Mouse (Mus musculus): ENCODE results near the gene Brip1. TPM values are rescaled to one million over a fixed set of nuclear protein-coding genes. Genes with fewer than 3 reads are reported as not detected.

The Brip1 gene
- polyA plus RNA-seq (2016; fragmentation: Nextera tagmentation; extraction: Ambion mirVana), result 7.5 and 7.7 TPM in 2 replicates

- under 1% methylated on average over 60 of the region's 60 CpGs for WGBS
- H3K4me3 ChIP-seq, result peak within 1 kb of the TSS; percentile 80
- no peaks in the 10 kb centered on the region for H3K9me3 ChIP-seq
- peak; percentile 99 for DNase-seq (ENCODE audit: low spot score)
- H3K27me3 ChIP-seq (ENCODE audit: insufficient read depth, poor library complexity, severe bottlenecking), result no peaks in the 10 kb centered on the region
- H3K4me1 ChIP-seq, result peaks cover 11% of the 10 kb centered on the region
- peaks cover 51% of the 10 kb centered on the region for H3K36me3 ChIP-seq
- H3K27ac ChIP-seq, result peak within 1 kb of the TSS; percentile 96
Observed at GRCm38 (mm10) chr11:86201037-86201786, at the start of gene Brip1. Gene Brip1, minus strand, starts transcription at chr11:86201193.

- Histone ChIP-seq H3K4me3 (no peak overlapping the region), H3K36me3 (peaks cover 73% of the 10 kb centered on the region), H3K4me1 (no peaks in the 10 kb centered on the region), H3K27me3 (ENCODE audit: insufficient read depth, poor library complexity, severe bottlenecking) (no peaks in the 10 kb centered on the region), H3K9me3 (no peaks in the 10 kb centered on the region), H3K27ac (no peak overlapping the region)
- no peak for DNase-seq (ENCODE audit: low spot score)
- 91% methylated on average over 4 of the region's 4 CpGs for WGBS
Observed at GRCm38 (mm10) chr11:86232446-86232845, 31.5 kb upstream of the Brip1 start.

GRCm38 (mm10) chr11:86231781-86232350, 30.9 kb upstream of the Brip1 start:
- Histone ChIP-seq H3K4me3 (no peak overlapping the region), H3K4me1 (no peaks in the 10 kb centered on the region), H3K36me3 (peaks cover 79% of the 10 kb centered on the region), H3K27me3 (ENCODE audit: insufficient read depth, poor library complexity, severe bottlenecking) (no peaks in the 10 kb centered on the region), H3K27ac (no peak overlapping the region), H3K9me3 (no peaks in the 10 kb centered on the region)
- no peak for DNase-seq (ENCODE audit: low spot score)
- 94% methylated on average over 13 of the region's 13 CpGs for WGBS

GRCm38 (mm10) chr11:86226646-86227180, 25.7 kb upstream of the Brip1 start:
- no peaks in the 10 kb centered on the region for H3K27me3 ChIP-seq (ENCODE audit: insufficient read depth, poor library complexity, severe bottlenecking)
- H3K36me3 ChIP-seq, result peaks cover 82% of the 10 kb centered on the region
- 85% methylated on average over 8 of the region's 8 CpGs for WGBS

GRCm38 (mm10) chr11:86225761-86226160, 24.8 kb upstream of the Brip1 start:
- no peak for DNase-seq (ENCODE audit: low spot score)
- Histone ChIP-seq H3K27me3 (ENCODE audit: insufficient read depth, poor library complexity, severe bottlenecking) (no peaks in the 10 kb centered on the region), H3K4me1 (no peaks in the 10 kb centered on the region), H3K27ac (no peak overlapping the region), H3K4me3 (no peak overlapping the region), H3K9me3 (no peaks in the 10 kb centered on the region), H3K36me3 (peaks cover 78% of the 10 kb centered on the region)
- 84% methylated on average over 4 of the region's 4 CpGs for WGBS

More at GRCm38 (mm10) chr11:86226646-86227180, 25.7 kb upstream of the Brip1 start:
- no peak for DNase-seq (ENCODE audit: low spot score)
- no peaks in the 10 kb centered on the region for H3K4me1 ChIP-seq
- H3K27ac ChIP-seq, result no peak overlapping the region
- no peaks in the 10 kb centered on the region for H3K9me3 ChIP-seq
- H3K4me3 ChIP-seq, result no peak overlapping the region

- H3K27ac ChIP-seq, result no peak overlapping the region
- no peak for DNase-seq (ENCODE audit: low spot score)
- H3K36me3 ChIP-seq, result peaks cover 83% of the 10 kb centered on the region
- no peaks in the 10 kb centered on the region for H3K27me3 ChIP-seq (ENCODE audit: insufficient read depth, poor library complexity, severe bottlenecking)
- no peaks in the 10 kb centered on the region for H3K9me3 ChIP-seq
- H3K4me1 ChIP-seq, result no peaks in the 10 kb centered on the region
- no peak overlapping the region for H3K4me3 ChIP-seq
- WGBS, result 75% methylated on average over 1 of the region's 1 CpGs
Observed at GRCm38 (mm10) chr11:86211803-86212202, 10.8 kb upstream of the Brip1 start.

- Histone ChIP-seq H3K4me3 (no peak overlapping the region), H3K27me3 (ENCODE audit: insufficient read depth, poor library complexity, severe bottlenecking) (no peaks in the 10 kb centered on the region), H3K4me1 (no peaks in the 10 kb centered on the region), H3K9me3 (no peaks in the 10 kb centered on the region), H3K36me3 (peaks cover 88% of the 10 kb centered on the region), H3K27ac (no peak overlapping the region)
- DNase-seq (ENCODE audit: low spot score), result no peak
- WGBS, result 93% methylated on average over 2 of the region's 2 CpGs
Observed at GRCm38 (mm10) chr11:86209123-86209522, 8.1 kb upstream of the Brip1 start.

GRCm38 (mm10) chr11:86205876-86206275, 4.9 kb upstream of the Brip1 start:
- 95% methylated on average over 4 of the region's 4 CpGs for WGBS
- Histone ChIP-seq H3K9me3 (no peaks in the 10 kb centered on the region), H3K4me1 (peaks cover 11% of the 10 kb centered on the region), H3K27me3 (ENCODE audit: insufficient read depth, poor library complexity, severe bottlenecking) (no peaks in the 10 kb centered on the region), H3K36me3 (peaks cover 83% of the 10 kb centered on the region), H3K27ac (no peak overlapping the region), H3K4me3 (no peak overlapping the region)
- DNase-seq (ENCODE audit: low spot score), result no peak

- no peak overlapping the region for H3K27ac ChIP-seq
- WGBS, result 92% methylated on average over 5 of the region's 5 CpGs
- H3K27me3 ChIP-seq (ENCODE audit: insufficient read depth, poor library complexity, severe bottlenecking), result no peaks in the 10 kb centered on the region
- peaks cover 11% of the 10 kb centered on the region for H3K4me1 ChIP-seq
- no peak for DNase-seq (ENCODE audit: low spot score)
- no peaks in the 10 kb centered on the region for H3K9me3 ChIP-seq
- H3K4me3 ChIP-seq, result no peak overlapping the region
- H3K36me3 ChIP-seq, result peaks cover 78% of the 10 kb centered on the region
Observed at GRCm38 (mm10) chr11:86205031-86205430, 4.0 kb upstream of the Brip1 start.

GRCm38 (mm10) chr11:86201901-86202675, 1.1 kb upstream of the Brip1 start:
- H3K9me3 ChIP-seq, result no peaks in the 10 kb centered on the region
- peaks cover 57% of the 10 kb centered on the region for H3K36me3 ChIP-seq
- H3K27me3 ChIP-seq (ENCODE audit: insufficient read depth, poor library complexity, severe bottlenecking), result no peaks in the 10 kb centered on the region
- peak overlapping the region; percentile 96 for H3K27ac ChIP-seq
- H3K4me1 ChIP-seq, result peaks cover 11% of the 10 kb centered on the region
- 48% methylated on average over 15 of the region's 16 CpGs for WGBS
- DNase-seq (ENCODE audit: low spot score), result no peak
- peak overlapping the region; percentile 80 for H3K4me3 ChIP-seq

GRCm38 (mm10) chr11:86200460-86201021, 452 bp downstream of the Brip1 start:
- WGBS, result 1% methylated on average over 21 of the region's 21 CpGs
- peaks cover 11% of the 10 kb centered on the region for H3K4me1 ChIP-seq
- peak overlapping the region; percentile 96 for H3K27ac ChIP-seq
- no peaks in the 10 kb centered on the region for H3K27me3 ChIP-seq (ENCODE audit: insufficient read depth, poor library complexity, severe bottlenecking)
- H3K9me3 ChIP-seq, result no peaks in the 10 kb centered on the region
- H3K4me3 ChIP-seq, result peak overlapping the region; percentile 80
- DNase-seq (ENCODE audit: low spot score), result no peak
- H3K36me3 ChIP-seq, result peaks cover 45% of the 10 kb centered on the region

GRCm38 (mm10) chr11:86199733-86200132, 1.3 kb downstream of the Brip1 start:
- H3K4me3 ChIP-seq, result peak overlapping the region; percentile 80; the same call in 1 of the 2 replicates
- peaks cover 44% of the 10 kb centered on the region for H3K36me3 ChIP-seq
- H3K9me3 ChIP-seq, result no peaks in the 10 kb centered on the region
- H3K27ac ChIP-seq, result no peak overlapping the region
- WGBS, result 57% methylated on average over 4 of the region's 4 CpGs
- H3K4me1 ChIP-seq, result peaks cover 11% of the 10 kb centered on the region
- no peak for DNase-seq (ENCODE audit: low spot score)
- no peaks in the 10 kb centered on the region for H3K27me3 ChIP-seq (ENCODE audit: insufficient read depth, poor library complexity, severe bottlenecking)

All from heart, embryonic 10.5 days (tissue).